Mouse (Mus musculus) midbrain, embryonic 13.5 days (tissue): Measurements from ENCODE around the gene Styxl1. TPM values are rescaled to one million over a fixed set of nuclear protein-coding genes. Genes with fewer than 3 reads are reported as not detected.

ENCODE experiments used
- ATAC-seq: fragments of 200-750 bp; cut with Nextera tagmentation; 2 replicates; pipeline ENCODE4 v1.8.0; 2017; ENCODE audit warnings: mild to moderate bottlenecking, moderate TSS enrichment, moderate library complexity
- H3K27ac ChIP-seq: fragments of 300-500 bp; sonication (generic); 2 replicates; pipeline ENCODE4 v1.5.1; 2015; ENCODE audit warnings: inconsistent platforms, mild to moderate bottlenecking, moderate library complexity
- H3K27me3 ChIP-seq: fragments of 300-500 bp; sonication (generic); 2 replicates; pipeline ENCODE4 v1.6.1; 2015; ENCODE audit warnings: mild to moderate bottlenecking, inconsistent platforms
- H3K36me3 ChIP-seq: fragments of 300-500 bp; sonication (generic); 2 replicates; pipeline ENCODE4 v1.6.1; 2015; ENCODE audit warnings: mild to moderate bottlenecking, inconsistent platforms
- H3K4me1 ChIP-seq: fragments of 300-500 bp; sonication (generic); replicated peaks from 2 replicates; pipeline ENCODE4 v1.6.1; 2015; ENCODE audit warnings: inconsistent platforms
- H3K4me2 ChIP-seq: fragments of 300-500 bp; sonication (generic); replicated peaks from 2 replicates; pipeline ENCODE4 v1.6.1; 2015; ENCODE audit warnings: moderate library complexity, mild to moderate bottlenecking, inconsistent platforms
- H3K4me3 ChIP-seq: fragments of 300-500 bp; sonication (generic); replicated peaks from 2 replicates; pipeline ENCODE4 v1.5.1; 2015; ENCODE audit warnings: mild to moderate bottlenecking, inconsistent platforms
- H3K9ac ChIP-seq: fragments of 300-500 bp; sonication (generic); replicated peaks from 2 replicates; pipeline ENCODE4 v1.6.1; 2015; ENCODE audit warnings: mild to moderate bottlenecking, inconsistent platforms
- H3K9me3 ChIP-seq: fragments of 300-500 bp; sonication (generic); 2 replicates; pipeline ENCODE4 v1.6.1; 2016; ENCODE audit warnings: mild to moderate bottlenecking, inconsistent platforms
- WGBS: fragments of 180-500 bp; shearing (Covaris S2); methylation state at CpG from one replicate; pipeline ENCODE4 v1.1.7; 2015; 5-methylcytosine and 5-hydroxymethylcytosine counted together
- polyA plus RNA-seq: library from polyadenylated mRNA; unstranded; fragments of >200 nt; fragmentation: Nextera tagmentation; extraction: Ambion mirVana; gene quantifications from 2 replicates; pipeline ENCODE4 v1.2.1, GENCODE M21; 2015

The Styxl1 gene
- polyA plus RNA-seq, 1 experiment from 2014 or later, result 0.34 TPM

DNA sequence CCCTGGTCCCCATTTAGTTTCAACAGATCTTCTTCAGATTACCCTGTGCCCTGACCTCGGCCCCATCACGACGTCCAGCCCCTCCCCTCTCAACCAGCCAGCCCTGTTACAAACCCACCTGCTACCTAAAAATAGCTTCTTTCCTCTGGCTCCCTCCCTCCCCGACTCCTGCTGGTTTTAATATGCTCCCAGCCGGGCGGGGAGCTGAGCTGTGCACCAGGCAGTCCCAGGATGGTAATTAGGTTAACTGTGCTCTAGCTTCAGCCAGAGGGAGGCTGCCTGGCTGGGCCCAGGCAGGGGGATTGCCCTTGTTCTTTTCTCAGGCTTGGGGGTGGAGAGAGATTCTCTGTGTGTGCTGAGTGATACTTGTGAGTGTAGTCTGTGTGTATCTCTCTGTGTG lies 22.7 kb upstream of the Styxl1 start:
- peaks cover 40% of the 10 kb centered on the region for H3K4me1 ChIP-seq
- H3K36me3 ChIP-seq, result no peaks in the 10 kb centered on the region
- no peak overlapping the region for H3K4me3 ChIP-seq
- H3K27ac ChIP-seq, result peak overlapping the region; percentile 82
- peak overlapping the region; percentile 48; the same call in 1 of the 2 replicates for H3K9ac ChIP-seq
- 0% methylated on average over 6 of the region's 6 CpGs for WGBS
- no peaks in the 10 kb centered on the region for H3K9me3 ChIP-seq
- peak; percentile 76 for ATAC-seq
- no peaks in the 10 kb centered on the region for H3K27me3 ChIP-seq
- no peak overlapping the region for H3K4me2 ChIP-seq

DNA sequence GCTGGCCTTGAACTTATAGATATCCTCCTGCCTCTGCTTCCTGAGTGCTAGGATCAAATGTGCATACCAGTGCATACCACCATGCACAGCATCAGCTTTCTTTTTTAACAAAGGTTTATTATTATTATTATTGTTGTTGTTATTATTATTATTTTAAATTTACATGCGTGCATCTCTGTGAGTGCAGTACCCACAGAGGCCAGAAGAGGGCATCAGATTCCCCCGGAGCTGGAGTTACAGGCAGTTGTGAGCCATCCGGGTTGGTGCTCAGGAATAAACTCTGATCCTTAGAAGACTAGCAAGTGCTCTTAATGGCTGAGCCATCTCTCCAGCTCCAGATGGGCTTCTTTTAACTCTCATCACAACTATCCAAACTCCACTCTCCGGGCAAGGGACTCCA lies 21.6 kb upstream of the Styxl1 start:
- Histone ChIP-seq H3K9me3 (no peaks in the 10 kb centered on the region), H3K36me3 (no peaks in the 10 kb centered on the region), H3K9ac (no peak overlapping the region), H3K4me3 (no peak overlapping the region), H3K27me3 (no peaks in the 10 kb centered on the region), H3K27ac (no peak overlapping the region), H3K4me2 (no peak overlapping the region), H3K4me1 (peaks cover 34% of the 10 kb centered on the region)
- 50% methylated on average over 4 of the region's 4 CpGs for WGBS
- ATAC-seq, result no peak

DNA sequence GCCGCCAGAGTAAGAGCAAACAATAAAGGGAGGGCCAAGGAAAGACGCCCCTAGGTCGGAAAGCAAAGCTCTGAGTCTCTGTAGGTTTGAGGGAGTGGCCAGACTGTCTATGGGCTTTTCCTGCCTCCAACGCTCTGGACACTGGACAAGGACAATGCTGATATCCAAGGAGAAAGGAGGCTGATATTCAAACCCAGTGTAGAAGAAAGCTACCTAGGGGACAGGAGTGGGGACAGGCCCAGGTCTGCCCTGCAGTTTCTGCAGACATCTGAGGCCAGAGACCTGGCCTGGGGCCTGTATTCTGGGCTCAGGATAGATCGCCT lies 16.6 kb upstream of the Styxl1 start:
- H3K4me2 ChIP-seq, result peak overlapping the region; percentile 26
- H3K36me3 ChIP-seq, result peaks cover 25% of the 10 kb centered on the region
- H3K27ac ChIP-seq, result peak overlapping the region; percentile 86
- peaks cover 14% of the 10 kb centered on the region for H3K4me1 ChIP-seq
- H3K27me3 ChIP-seq, result no peaks in the 10 kb centered on the region
- 3% methylated on average over 5 of the region's 5 CpGs for WGBS
- peak overlapping the region; percentile 48; the same call in 1 of the 2 replicates for H3K9ac ChIP-seq
- no peak overlapping the region for H3K4me3 ChIP-seq
- no peak for ATAC-seq
- H3K9me3 ChIP-seq, result no peaks in the 10 kb centered on the region

DNA sequence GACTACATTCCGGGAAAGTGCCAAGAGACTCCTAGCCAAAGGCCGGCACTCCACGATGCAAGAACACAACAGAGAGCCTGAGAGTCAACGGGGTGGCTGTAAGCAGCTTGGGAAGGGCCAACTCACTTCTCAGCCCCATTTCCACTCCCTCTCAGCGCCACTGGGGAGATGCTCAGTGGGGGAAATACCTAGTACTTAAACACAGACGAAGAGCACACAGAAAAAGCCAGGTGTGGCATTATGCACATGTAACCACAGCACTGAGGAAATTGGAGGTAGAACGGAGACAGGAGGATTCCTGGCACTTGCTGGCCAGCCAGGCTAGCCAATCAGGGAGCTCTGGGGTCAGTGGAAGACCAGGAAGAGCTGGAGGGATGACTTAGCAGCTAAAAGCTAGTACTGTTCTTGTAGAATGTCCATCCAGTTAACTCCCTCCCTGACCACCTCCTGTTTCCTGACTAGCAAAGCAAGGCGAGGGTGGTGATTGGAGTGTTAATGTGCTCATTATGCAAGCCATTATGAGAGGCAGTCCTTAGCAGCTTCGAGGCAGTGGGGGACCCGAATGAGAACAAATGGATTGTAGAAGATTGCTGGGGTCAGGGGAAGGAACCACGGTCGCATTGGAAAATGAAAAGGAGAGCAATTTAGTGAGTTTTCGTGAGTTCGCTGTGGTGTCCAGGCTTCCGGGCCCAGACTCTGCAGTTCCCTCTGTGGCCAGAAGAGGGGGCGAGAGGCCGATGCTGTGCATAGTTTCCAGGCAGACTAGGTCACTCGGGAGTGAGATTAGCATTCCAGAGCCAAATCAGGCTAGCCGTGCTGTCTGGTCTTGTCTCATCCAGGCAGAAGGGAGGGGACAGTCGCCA lies 16.0 kb upstream of the Styxl1 start:
- Histone ChIP-seq H3K36me3 (peaks cover 31% of the 10 kb centered on the region), H3K4me3 (no peak overlapping the region), H3K9ac (peak overlapping the region; percentile 48; the same call in 1 of the 2 replicates), H3K4me1 (peaks cover 14% of the 10 kb centered on the region), H3K27ac (peak overlapping the region; percentile 86), H3K9me3 (no peaks in the 10 kb centered on the region), H3K4me2 (peak overlapping the region; percentile 26), H3K27me3 (no peaks in the 10 kb centered on the region)
- 8% methylated on average over 20 of the region's 20 CpGs for WGBS
- peak; percentile 96 for ATAC-seq

DNA sequence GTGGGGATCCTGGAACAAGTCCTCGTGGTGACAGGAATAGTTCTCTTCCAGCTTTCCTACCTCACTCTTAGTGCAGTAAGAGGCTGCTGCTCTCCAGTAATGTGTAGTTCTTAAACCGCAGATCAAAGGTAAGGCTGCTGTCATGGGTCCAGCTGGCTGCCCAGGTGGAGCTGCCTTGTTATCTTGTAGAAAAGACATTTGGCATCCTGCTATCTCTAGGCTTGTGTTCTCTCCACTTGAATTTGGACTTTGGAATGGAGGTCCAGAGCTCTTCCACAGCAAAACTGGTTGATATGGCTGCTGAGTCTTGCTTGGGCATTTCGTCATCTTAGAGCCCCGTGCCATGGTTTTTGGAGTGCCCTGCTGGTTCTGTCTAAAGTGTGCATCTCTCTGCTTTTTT lies 4.7 kb upstream of the Styxl1 start:
- peaks cover 68% of the 10 kb centered on the region for H3K36me3 ChIP-seq
- H3K4me1 ChIP-seq, result peaks cover 25% of the 10 kb centered on the region
- H3K27me3 ChIP-seq, result no peaks in the 10 kb centered on the region
- H3K9ac ChIP-seq, result no peak overlapping the region
- ATAC-seq, result no peak
- no peaks in the 10 kb centered on the region for H3K9me3 ChIP-seq
- WGBS, result 90% methylated on average over 4 of the region's 4 CpGs
- no peak overlapping the region for H3K4me3 ChIP-seq
- H3K4me2 ChIP-seq, result no peak overlapping the region
- H3K27ac ChIP-seq, result no peak overlapping the region

DNA sequence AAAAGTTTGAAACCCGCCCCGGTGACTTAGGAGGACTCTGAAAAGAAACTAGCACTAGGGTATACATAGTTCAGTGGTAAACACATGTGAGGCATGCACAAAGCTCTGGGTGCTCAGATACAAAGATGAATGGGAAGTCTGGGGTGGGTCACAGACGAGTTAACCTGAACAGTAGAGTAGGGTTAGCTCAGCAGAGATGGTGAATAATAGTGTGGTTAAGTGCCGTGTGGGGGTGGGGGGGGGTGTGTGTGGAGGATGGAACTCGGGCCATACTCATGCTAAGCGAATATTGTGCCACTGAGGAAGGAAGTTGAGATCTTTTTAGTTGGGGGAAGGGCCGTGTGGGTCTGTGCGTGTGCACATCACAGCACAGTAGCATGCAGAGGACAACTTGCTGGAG lies 2.1 kb upstream of the Styxl1 start:
- WGBS, result 78% methylated on average over 8 of the region's 8 CpGs
- Histone ChIP-seq H3K27ac (no peak overlapping the region), H3K27me3 (no peaks in the 10 kb centered on the region), H3K9ac (peak overlapping the region; percentile 95; the same call in 1 of the 2 replicates), H3K9me3 (no peaks in the 10 kb centered on the region), H3K4me3 (no peak overlapping the region), H3K4me2 (peak overlapping the region; percentile 82; the same call in 1 of the 2 replicates), H3K36me3 (peaks cover 42% of the 10 kb centered on the region), H3K4me1 (peaks cover 31% of the 10 kb centered on the region)
- ATAC-seq, result no peak

DNA sequence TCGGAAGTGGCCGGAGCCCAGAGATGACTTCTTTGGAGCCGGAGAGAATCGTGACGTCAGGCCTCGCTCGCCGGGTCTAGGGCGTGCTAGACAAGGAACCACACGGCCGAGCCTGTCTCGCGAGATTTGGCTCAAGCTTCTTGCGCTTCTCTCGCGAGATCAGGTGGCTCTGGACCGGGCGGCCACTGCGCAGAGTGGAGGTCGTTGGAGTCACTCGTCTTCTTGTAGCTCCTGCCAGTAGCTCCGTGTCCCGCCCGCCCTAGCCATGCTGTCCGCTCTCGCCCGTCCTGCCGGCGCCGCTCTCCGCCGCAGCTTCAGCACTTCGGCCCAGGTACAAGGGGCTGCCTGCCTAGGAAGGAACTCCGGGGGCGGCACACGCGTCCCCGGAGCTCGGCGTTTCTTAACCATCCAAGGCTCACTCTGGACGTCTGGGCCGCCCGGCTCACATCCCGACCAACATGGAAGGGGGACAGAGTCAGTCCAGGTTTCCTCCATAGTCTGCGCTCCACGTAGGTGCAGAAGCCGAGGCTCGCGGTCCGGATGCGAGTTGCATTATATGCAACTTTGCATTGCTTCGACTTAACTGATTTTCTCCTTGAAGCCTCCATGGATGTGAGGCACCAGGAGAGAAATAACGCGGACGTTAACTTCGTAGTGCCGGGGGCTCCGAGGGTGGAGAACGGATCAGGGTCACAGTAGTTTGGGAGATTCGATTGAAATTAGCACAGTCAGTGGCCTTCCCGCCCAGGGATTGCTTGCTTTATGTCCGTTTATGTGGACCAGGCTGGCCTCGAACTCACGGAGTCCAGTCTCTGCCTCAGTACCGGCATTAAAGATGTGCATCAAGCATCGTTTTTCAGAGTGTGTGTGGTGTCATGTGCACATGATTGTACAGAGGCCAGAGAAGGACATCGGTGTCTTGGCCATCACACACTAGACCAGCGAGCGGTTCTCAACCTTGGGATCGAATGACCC lies 573 bp upstream of the Styxl1 start, which contains the start of gene Mdh2:
TSS of gene Mdh2 (plus strand) at position 10 of the 975 bp plus-strand sequence.
- 2% methylated on average over 70 of the region's 70 CpGs for WGBS
- H3K27me3 ChIP-seq, result no peaks in the 10 kb centered on the region
- no peaks in the 10 kb centered on the region for H3K9me3 ChIP-seq
- H3K27ac ChIP-seq, result peak within 1 kb of the TSS; percentile 91
- peak; percentile 99 for ATAC-seq
- H3K4me3 ChIP-seq, result peak within 1 kb of the TSS; percentile 84
- peaks cover 27% of the 10 kb centered on the region for H3K36me3 ChIP-seq
- H3K4me1 ChIP-seq, result peaks cover 31% of the 10 kb centered on the region
- H3K4me2 ChIP-seq, result peak within 1 kb of the TSS; percentile 85
- peak within 1 kb of the TSS; percentile 95 for H3K9ac ChIP-seq

DNA sequence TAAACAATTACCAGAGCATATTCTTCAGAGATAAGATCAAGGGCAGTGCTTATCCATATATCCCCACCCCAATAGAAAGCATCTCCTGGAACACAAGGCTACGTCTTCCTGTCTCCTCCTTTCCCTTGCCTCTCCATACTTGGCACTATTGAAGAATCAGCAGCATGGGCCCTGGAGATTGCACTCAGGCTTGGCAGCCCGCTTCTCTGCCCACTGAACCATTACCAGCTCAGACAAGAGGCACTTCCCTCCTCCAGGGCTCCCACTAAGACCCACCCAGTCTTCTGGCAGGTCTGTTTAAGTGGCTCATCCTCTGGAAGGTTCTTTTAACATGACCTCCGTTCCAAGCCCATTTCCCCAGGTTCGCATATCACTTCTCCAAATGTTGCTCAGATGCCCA lies 1.6 kb downstream of the Styxl1 start:
- 0 out of 2 replicates have a peak overlapping the region, but pooled peaks have one; percentile 1 for H3K4me2 ChIP-seq

DNA sequence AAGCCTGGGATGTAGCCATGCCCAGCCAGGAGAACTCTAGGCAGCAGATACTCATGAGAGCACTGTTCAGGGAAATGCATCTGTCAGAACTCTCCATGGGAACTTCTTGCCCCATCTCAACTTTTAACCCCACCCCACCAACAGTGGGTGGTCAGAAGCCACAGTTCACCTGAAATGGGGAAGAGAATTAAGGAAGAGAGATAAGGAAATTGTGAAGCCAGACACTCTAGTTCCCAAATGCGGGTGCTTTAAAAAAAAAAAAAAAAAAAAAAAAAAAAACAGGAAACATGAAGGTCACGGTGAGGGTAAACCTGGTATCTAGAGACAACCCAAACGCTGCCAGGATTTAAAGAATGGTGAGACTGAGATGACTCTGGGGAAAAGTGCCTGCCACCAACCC lies 5.7 kb downstream of the Styxl1 start:
- ATAC-seq, result no peak
- H3K4me1 ChIP-seq, result peaks cover 4% of the 10 kb centered on the region
- H3K9ac ChIP-seq, result no peak overlapping the region
- H3K4me3 ChIP-seq, result no peak overlapping the region
- H3K27me3 ChIP-seq, result no peaks in the 10 kb centered on the region
- no peak overlapping the region for H3K4me2 ChIP-seq
- H3K27ac ChIP-seq, result no peak overlapping the region
- H3K36me3 ChIP-seq, result no peaks in the 10 kb centered on the region
- WGBS, result 71% methylated on average over 3 of the region's 3 CpGs
- no peaks in the 10 kb centered on the region for H3K9me3 ChIP-seq

More for the DNA sequence above, 1.6 kb downstream of the Styxl1 start:
- WGBS, result 76% methylated on average over 4 of the region's 4 CpGs
- ATAC-seq, result no peak
- Histone ChIP-seq H3K27me3 (no peaks in the 10 kb centered on the region), H3K4me1 (peaks cover 31% of the 10 kb centered on the region), H3K9ac (0 out of 2 replicates have a peak overlapping the region, but pooled peaks have one; percentile 34), H3K9me3 (no peaks in the 10 kb centered on the region), H3K27ac (no peak overlapping the region), H3K36me3 (peaks cover 6% of the 10 kb centered on the region; the same call in 1 of the 2 replicates), H3K4me3 (no peak overlapping the region)

DNA sequence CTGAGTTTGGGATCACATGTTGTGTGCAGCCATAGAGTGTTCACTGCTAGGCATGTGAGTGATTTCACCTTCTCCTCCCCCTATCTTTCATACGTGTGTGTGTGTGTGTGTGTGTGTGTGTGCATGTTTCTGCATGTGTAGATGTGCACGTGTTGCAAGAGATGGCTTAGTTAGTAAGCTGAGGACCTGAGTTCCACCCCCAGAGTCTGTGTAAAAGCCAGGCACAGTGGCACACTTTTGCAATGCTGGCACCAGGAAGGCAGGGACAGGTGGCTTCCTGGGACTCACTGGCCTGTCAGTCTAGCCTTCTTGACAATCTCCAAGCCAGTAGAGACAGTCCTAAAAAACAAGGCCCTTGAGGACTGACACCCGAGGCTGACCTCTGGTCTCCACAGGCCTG lies 13.2 kb downstream of the Styxl1 start:
- Histone ChIP-seq H3K36me3 (no peaks in the 10 kb centered on the region), H3K9me3 (no peaks in the 10 kb centered on the region), H3K4me3 (no peak overlapping the region), H3K4me2 (no peak overlapping the region), H3K4me1 (no peaks in the 10 kb centered on the region), H3K9ac (0 out of 2 replicates have a peak overlapping the region, but pooled peaks have one; percentile 0), H3K27ac (no peak overlapping the region), H3K27me3 (0 out of 2 replicates have a peak, but pooled peaks cover 14% of the 10 kb centered on the region)
- no peak for ATAC-seq
- 62% methylated on average over 3 of the region's 3 CpGs for WGBS

DNA sequence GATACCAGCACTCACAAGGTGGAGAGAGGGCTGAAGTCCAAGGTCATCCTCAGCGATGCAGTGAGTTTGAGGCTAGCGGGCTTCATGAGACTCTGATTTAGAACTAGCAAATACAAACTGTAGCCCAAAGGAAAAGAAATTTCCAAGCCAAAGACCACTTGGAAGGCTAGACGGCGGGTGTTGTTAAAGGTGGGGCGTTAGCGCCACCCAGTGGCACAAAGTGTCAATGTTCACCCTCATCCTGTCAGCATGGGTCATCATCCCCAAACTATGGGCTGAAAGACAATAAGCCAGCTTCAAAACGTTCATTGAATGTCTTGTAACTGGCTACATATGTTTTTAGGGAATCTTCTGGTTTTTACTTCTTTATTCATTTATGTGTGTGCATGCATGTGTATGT lies 14.7 kb downstream of the Styxl1 start:
- Histone ChIP-seq H3K4me2 (no peak overlapping the region), H3K27ac (no peak overlapping the region), H3K9me3 (no peaks in the 10 kb centered on the region), H3K36me3 (no peaks in the 10 kb centered on the region), H3K4me3 (no peak overlapping the region), H3K9ac (no peak overlapping the region), H3K27me3 (0 out of 2 replicates have a peak, but pooled peaks cover 14% of the 10 kb centered on the region), H3K4me1 (no peaks in the 10 kb centered on the region)
- 4% methylated on average over 7 of the region's 7 CpGs for WGBS
- peak; percentile 58; the same call in 1 of the 2 replicates for ATAC-seq
